ENCODE assay signal across 8 mouse cellular contexts in the genomic region with DNA sequence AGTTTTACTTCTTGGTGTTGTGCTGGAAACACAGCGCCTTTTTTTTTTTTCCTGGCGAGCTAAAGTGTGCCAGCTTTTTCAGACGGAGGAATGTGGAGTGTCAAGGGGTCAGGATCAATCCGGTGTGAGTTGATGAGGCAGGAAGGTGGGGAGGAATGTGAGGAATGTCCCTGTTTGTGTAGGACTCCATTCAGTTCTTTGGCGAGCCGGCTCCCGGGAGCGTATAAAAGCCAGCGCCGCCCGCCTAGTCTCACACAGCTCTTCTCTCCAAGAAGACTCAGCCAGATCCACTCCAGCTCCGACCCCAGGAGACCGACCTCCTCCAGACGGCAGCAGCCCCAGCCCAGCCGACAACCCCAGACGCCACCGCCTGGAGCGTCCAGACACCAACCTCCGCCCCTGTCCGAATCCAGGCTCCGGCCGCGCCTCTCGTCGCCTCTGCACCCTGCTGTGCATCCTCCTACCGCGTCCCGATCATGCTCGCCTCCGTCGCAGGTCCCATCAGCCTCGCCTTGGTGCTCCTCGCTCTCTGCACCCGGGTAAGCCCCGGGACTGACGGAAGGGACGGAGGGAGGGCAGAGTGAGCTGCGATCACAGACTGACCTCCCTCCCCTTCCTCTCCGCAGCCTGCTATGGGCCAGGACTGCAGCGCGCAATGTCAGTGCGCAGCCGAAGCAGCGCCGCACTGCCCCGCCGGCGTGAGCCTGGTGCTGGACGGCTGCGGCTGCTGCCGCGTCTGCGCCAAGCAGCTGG. TPM values are rescaled to one million over a fixed set of nuclear protein-coding genes. Genes with fewer than 3 reads are reported as not detected.
DNase-seq lines count a peak whose midpoint lies in the region; ATAC-seq lines count a peak whose summit lies in the region.

TSS of gene Ccn2 (plus strand) at position 193 of the 753 bp plus-strand sequence.

- intact Hi-C loops in left cerebral cortex, postnatal 10 days (cut with DNase I), result loop anchor here (10.0 kb wide), 1 partner anchor 261 kb away; no protein-coding TSS in a partner anchor

- ATAC-seq in megakaryocyte, adult 5-6 weeks (ENCODE audit: poor library complexity, severe bottlenecking), result peak; percentile 45
- no peak for ATAC-seq in erythroid progenitor cell, adult 5-6 weeks (replicated peaks; ENCODE audit: low FRiP score, poor library complexity, severe bottlenecking)

- peak; percentile 74 for DNase-seq in adrenal gland, postnatal 10 days
- peak; percentile 90 for DNase-seq in embryo, embryonic 10.5 days (ENCODE audit: low spot score)
- DNase-seq in gastrocnemius, postnatal 25 days, result peak; percentile 87
- peak; percentile 70 for DNase-seq in hindlimb bud, embryonic 11.5 days (ENCODE audit: extremely low spot score, low read depth, low spot score)
- peak; percentile 33 to 87 for DNase-seq in left cerebral cortex, postnatal 10 days (ENCODE audit: extremely low spot score in 1 of 2, low spot score in 2 of 2)
- peak; percentile 48 for DNase-seq in right cerebral cortex, postnatal 25 days

RNA-seq across cellular contexts. Expression of gene Ccn2, which starts in this region (rescaled TPM):
- 10 to 100 TPM; 20.5 to 47.0 TPM for total RNA-seq in adrenal gland, postnatal 10 days (2021)
- total RNA-seq in gastrocnemius, postnatal 25 days (2021), result 10 to 100 TPM; 13.2 to 28.1 TPM
- total RNA-seq in left cerebral cortex, postnatal 10 days (2021), result 10 to 100 TPM; 27.6 to 41.4 TPM
- 0.36 TPM in 1 of 2 replicates, not detected in the other for total RNA-seq in megakaryocyte, adult 5-6 weeks (2015)
- total RNA-seq in megakaryocyte, adult 5-6 weeks (2017), result 0.12 TPM in 1 of 2 replicates, not detected in the other
- not detected in 2 replicates for total RNA-seq in erythroid progenitor cell, adult 5-6 weeks (2015; ENCODE audit: low replicate concordance)
- total RNA-seq in erythroid progenitor cell, adult 5-6 weeks (2017; ENCODE audit: low replicate concordance), result not detected in 2 replicates

Comparison
In these comparisons a context has a peak if more than half of its experiments do, and no peak if none do; other contexts are left out.
1. RNA of gene Ccn2 (total RNA-seq): 20.5 to 47.0 TPM in adrenal gland, postnatal 10 days, 27.6 to 41.4 TPM in left cerebral cortex, postnatal 10 days and 13.2 to 28.1 TPM in gastrocnemius, postnatal 25 days; 0.12 to 0.36 TPM in megakaryocyte, adult 5-6 weeks and not detected in erythroid progenitor cell, adult 5-6 weeks; every median in the first group is over 10 times any median in the second.
2. Peak in ATAC-seq in megakaryocyte, adult 5-6 weeks; RNA of the gene not detected or under 1 TPM.
3. Peak in every context shown above with its lines, with median percentiles within 50 percentile points of each other: DNase-seq.